Mouse (Mus musculus) cerebellum, postnatal 36 days (tissue): ENCODE data around the gene Rhob.
A peak's percentile ranks its signal among the peaks of the same experiment; 100 is the strongest.

ENCODE experiments used
- DNase-seq, 2 experiments: peaks; one replicate each; pipeline ENCODE4 v3.0.0; 2021 to 2022; ENCODE audit warnings: mixed read lengths in 2 of 2

Rhob gene

GRCm38 (mm10) chr12:8504131-8504530 is 4.3 kb upstream of the Rhob start:
- DNase-seq: no peak

GRCm38 (mm10) chr12:8502546-8502945 is 2.7 kb upstream of the Rhob start:
- DNase-seq: peak; percentile 45 to 59

GRCm38 (mm10) chr12:8501571-8502305 is 1.9 kb upstream of the Rhob start:
- DNase-seq: no peak

GRCm38 (mm10) chr12:8500597-8501570 is 1.1 kb upstream of the Rhob start:
- peak; percentile 20 to 22 for DNase-seq

DNA sequence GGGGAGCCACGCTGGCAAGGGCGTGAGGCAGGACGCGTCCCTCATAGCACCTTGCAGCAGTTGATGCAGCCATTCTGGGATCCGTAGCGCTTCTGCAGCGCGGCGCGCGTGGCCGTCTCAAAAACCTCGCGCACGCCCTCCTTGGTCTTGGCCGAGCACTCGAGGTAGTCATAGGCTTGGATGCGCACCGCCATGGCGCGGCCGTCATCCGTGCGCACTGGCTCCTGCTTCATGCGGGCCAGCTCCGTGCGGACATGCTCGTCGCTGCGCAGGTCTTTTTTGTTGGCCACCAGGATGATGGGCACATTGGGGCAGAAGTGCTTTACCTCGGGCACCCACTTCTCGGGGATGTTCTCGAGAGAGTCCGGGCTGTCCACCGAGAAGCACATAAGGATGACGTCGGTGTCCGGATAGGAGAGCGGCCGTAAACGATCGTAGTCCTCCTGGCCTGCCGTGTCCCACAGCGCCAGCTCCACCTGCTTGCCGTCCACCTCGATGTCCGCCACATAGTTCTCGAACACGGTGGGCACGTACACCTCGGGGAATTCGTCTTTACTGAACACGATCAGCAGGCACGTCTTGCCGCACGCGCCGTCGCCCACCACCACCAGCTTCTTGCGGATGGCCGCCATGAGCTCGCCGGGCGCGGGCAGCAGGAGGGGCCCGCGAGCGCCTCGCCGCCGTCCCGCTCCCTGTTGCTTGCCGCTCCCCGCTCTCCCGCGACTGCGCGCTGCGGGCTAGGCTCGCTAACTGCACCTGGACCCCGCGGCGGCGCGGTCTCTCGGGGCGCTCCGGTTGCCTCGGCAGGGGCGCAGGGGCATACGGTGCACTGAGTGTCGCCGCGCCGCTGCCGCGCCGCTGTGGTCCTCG is 573 bp downstream of the Rhob start:
- DNase-seq: peak; percentile 72 to 76

- no peak for DNase-seq
Measured at GRCm38 (mm10) chr12:8498591-8499000, 1.2 kb downstream of the Rhob start.

- DNase-seq: peak; percentile 25 to 28
Measured at GRCm38 (mm10) chr12:8498148-8498571, 1.6 kb downstream of the Rhob start.

GRCm38 (mm10) chr12:8497314-8497706 is 2.5 kb downstream of the Rhob start:
- DNase-seq: no peak

GRCm38 (mm10) chr12:8496679-8497313 is 3.0 kb downstream of the Rhob start:
- DNase-seq: no peak

DNA sequence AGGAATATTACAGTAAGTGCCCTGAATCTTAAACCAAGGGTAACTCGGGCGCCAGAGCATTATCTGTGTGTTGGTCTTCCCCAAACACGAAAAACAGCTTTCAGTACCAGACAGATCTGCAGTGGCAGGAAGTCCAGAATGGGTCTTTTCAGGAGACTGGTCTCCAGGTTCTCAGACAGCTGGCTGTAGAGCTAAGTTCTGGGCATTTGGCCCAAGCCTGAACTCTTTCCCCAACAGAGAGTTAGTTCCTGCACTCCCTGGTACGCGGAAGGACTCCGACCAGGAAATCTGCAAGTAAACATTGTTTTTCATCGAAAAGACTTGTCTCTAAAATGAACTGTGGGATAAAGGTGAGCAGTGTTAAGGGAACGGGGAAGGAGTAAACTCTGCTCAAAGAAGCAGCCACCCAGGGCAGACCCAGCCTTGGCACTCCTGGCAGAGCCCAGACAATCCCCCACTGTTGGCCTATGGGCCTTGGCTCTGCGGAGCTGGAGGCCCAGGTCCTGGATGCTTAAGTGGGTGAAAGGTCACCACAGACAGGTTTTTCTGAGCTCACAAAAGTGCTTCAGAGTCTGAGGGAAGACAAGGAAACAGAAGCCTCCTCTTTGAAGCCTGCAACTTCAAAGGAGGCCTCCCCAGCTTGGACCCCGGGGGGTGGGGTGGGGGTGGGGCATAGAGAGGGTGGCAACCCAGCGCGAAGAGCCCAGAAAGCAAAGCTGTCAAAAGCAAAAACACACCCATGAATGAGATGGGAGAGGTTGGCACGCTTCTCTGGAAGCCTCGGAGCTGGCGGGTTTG is 3.7 kb downstream of the Rhob start:
- DNase-seq: peak; percentile 11 to 23

DNA sequence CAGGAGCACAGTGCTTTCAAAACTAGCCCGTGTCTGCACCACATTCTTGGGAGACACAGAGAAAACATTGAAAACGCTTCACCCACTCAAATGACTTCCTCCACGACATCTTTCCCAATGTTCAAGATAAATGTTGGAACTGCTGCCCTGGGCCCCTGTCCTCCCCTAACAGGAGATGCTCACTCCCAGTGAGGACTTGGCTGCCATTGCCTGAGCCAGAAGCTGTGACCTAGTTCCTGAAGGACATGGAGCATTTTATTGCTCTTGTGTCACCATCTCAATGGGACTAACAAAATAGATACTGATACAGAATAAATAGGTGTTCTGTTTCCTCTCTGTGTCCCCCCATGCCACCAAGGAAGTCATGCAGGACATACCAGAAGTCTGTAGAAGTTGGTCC is 5.1 kb downstream of the Rhob start:
- DNase-seq: no peak

- no peak for DNase-seq
Measured at GRCm38 (mm10) chr12:8493386-8493785, 6.4 kb downstream of the Rhob start.

GRCm38 (mm10) chr12:8489098-8489497 is 10.7 kb downstream of the Rhob start:
- no peak for DNase-seq

DNA sequence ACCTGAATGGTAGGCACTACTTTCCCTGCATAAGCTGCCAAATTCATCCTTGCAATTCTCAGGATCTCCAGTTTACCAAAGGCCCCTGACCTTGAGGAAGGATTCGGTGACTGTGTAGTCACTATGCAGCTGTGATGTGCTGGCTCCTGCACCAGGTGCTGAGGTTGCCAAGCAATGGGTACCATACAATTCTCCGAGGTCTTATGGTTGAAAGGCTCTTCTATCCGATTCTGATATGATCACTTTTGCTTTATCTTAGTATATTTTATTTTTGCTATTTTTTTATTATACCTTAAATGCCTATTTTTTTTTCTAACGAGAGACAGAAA is 11.2 kb downstream of the Rhob start:
- DNase-seq: no peak

- peak; percentile 55 to 62 for DNase-seq
Measured at GRCm38 (mm10) chr12:8487959-8488651, 11.7 kb downstream of the Rhob start.

DNA sequence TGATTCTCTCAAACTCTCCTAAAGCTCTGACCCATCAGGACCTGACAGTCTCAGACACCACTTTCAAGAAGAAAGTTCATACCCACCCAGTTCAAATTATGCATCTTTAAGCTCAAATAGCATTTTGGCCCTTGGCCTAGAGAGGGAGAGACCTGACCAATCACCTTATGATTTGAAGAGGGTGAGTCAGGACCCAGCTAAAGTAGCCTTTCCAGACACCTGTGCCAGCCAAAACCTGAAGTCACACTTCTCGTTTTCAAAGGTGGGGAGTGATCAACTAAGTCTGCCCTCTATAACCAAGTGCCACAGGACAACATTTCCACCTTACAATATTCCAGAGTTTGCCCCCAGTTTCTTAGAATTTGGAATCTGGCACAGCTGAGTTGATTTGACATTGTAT is 12.5 kb downstream of the Rhob start:
- no peak for DNase-seq

DNA sequence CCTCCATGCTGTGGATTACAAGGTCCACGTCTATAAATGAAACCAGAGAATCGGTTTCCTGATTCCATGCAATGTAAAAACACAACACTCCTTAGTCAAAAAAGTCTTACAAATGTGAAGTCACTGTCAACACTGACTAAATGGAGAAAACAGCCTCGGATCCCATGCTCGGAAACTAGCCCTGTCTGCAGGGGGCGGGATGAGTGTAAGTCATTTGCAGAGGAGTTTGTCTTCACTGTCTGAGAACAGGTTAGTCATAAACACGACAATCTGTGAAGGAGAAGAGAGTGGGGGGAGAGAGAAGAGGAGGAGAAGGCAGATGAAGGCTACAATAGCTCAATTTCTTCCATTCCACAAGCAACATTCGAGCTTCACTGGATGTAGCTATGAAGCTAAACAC is 14.6 kb downstream of the Rhob start:
- DNase-seq: no peak

DNA sequence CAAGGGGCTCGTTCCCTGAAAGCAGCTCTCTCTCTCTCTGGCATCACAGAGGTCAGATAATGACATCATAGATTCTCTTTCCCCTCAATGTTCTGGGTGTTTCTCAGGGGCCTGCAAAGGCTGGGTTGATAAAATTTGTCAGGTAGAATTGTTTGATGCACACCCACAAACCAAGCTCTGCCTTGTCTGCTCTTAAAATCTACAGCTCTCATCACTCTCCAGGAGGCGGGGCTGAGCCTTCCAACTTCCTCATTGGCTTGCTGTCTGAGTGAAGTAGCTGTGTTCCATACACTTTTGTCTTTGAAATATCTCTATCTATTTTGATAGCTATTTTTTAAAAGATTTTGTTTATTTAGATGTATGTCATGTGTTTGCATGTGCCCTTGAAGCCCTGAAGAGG is 17.6 kb downstream of the Rhob start:
- no peak for DNase-seq

DNA sequence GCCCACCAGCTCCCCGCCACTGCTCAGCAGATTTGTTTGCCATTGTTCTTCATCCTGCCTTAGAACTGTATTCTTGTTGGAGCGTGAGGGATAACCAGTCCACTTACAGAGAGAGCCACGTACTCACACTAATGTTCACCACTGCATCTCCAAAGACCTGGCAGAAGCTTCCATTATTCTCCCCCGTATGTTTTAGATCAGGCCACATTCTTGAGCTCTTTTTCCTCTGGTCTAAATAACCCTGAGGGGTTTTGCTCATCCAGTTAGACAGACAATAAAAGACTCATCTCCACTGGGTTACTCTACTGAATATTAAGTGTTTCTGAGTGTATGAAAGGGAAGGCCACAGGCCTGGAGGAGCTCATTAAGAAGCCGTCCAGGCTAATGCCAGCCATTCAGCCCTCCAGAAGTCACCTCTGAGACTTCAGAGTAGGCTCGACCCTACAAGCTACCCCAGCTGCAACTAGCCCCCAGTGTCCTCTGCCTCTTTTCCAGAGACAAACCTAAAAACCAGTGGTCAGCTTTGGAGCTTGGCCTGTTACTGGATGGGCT is 24.9 kb downstream of the Rhob start:
- DNase-seq: no peak

DNA sequence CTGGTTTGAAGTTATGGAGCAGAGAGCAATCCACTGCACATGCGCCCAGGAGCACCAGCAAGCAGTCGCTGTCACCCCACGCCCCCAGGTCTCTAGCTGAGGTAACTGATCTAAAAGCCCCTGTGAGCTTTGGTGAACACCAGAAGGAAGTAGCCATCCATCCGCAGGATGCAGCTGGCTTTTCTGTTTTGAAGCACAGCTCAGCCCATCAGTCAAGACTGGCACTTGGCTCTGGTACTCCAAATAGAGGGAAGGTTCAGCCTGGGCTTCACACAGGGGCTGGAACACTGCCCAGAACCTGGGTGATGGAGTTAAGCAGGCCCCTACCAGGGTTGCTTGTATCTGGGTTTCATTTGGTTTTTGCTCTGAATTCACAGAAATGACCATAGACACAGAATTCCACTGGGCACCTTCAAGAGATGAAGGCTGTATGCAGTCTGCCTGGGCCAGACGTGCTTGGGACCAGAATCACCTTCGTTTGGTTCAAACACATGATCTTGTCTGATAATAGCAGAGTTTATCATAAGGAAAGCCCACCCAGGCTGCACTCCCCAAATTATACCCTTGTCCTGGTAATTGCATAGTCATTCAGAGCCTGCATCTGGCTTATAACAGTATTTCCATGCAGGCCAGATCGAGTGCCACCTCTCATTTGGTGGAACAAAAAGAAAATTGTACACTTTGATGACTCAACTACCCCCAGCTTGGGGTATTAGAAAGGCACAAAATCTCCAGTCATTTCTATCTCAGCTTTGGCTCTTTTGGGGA is 27.0 kb downstream of the Rhob start:
- DNase-seq: no peak
